Mouse (Mus musculus): ENCODE measurements around the gene Gm4969. TPM values are rescaled to one million over a fixed set of nuclear protein-coding genes. Genes with fewer than 3 reads are reported as not detected.

The Gm4969 gene
- polyA plus RNA-seq, 1 experiment from 2014 or later = 8.2 TPM

- Histone ChIP-seq H3K9me3 (replicated peaks) (no peaks in the 10 kb centered on the region), H3K27me3 (replicated peaks) (no peaks in the 10 kb centered on the region), H3K4me1 (peaks cover 19% of the 10 kb centered on the region), H3K36me3 (peaks cover 13% of the 10 kb centered on the region), H3K9ac (replicated peaks) (peak overlapping the region; percentile 52), H3K4me3 (replicated peaks) (peak overlapping the region; percentile 50), H3K27ac (replicated peaks) (peak overlapping the region; percentile 90), H3K4me2 (peak overlapping the region; percentile 66)
- WGBS = 0% methylated on average over 39 of the region's 39 CpGs
- ATAC-seq (ENCODE audit: low FRiP score) = peak; percentile 98
Observed at GRCm38 (mm10) chr7:19131324-19131848, 13.2 kb upstream of the Gm4969 start.

GRCm38 (mm10) chr7:19130657-19131056 lies 12.5 kb upstream of the Gm4969 start:
- peak overlapping the region; percentile 50 for H3K4me3 ChIP-seq (replicated peaks)
- ATAC-seq (ENCODE audit: low FRiP score) = no peak
- H3K36me3 ChIP-seq = peaks cover 6% of the 10 kb centered on the region
- H3K27ac ChIP-seq (replicated peaks) = peak overlapping the region; percentile 90
- peak overlapping the region; percentile 43 for H3K9ac ChIP-seq (replicated peaks)
- peak overlapping the region; percentile 66 for H3K4me2 ChIP-seq
- peaks cover 19% of the 10 kb centered on the region for H3K4me1 ChIP-seq
- no peaks in the 10 kb centered on the region for H3K27me3 ChIP-seq (replicated peaks)
- H3K9me3 ChIP-seq (replicated peaks) = no peaks in the 10 kb centered on the region
- WGBS = 24% methylated on average over 4 of the region's 4 CpGs

GRCm38 (mm10) chr7:19129396-19129795 lies 11.2 kb upstream of the Gm4969 start:
- WGBS = 95% methylated on average over 5 of the region's 5 CpGs
- peaks cover 19% of the 10 kb centered on the region for H3K4me1 ChIP-seq
- no peak overlapping the region for H3K4me3 ChIP-seq (replicated peaks)
- no peak overlapping the region for H3K9ac ChIP-seq (replicated peaks)
- no peaks in the 10 kb centered on the region for H3K9me3 ChIP-seq (replicated peaks)
- no peak overlapping the region for H3K27ac ChIP-seq (replicated peaks)
- no peak overlapping the region for H3K4me2 ChIP-seq
- no peaks in the 10 kb centered on the region for H3K27me3 ChIP-seq (replicated peaks)
- no peak for ATAC-seq (ENCODE audit: low FRiP score)
- H3K36me3 ChIP-seq = no peaks in the 10 kb centered on the region

- Histone ChIP-seq H3K4me2 (no peak overlapping the region), H3K27me3 (replicated peaks) (no peaks in the 10 kb centered on the region), H3K9me3 (replicated peaks) (no peaks in the 10 kb centered on the region), H3K4me1 (peaks cover 18% of the 10 kb centered on the region), H3K4me3 (replicated peaks) (no peak overlapping the region), H3K36me3 (no peaks in the 10 kb centered on the region), H3K27ac (replicated peaks) (no peak overlapping the region), H3K9ac (replicated peaks) (no peak overlapping the region)
- WGBS = 94% methylated on average over 5 of the region's 5 CpGs
- no peak for ATAC-seq (ENCODE audit: low FRiP score)
Observed at GRCm38 (mm10) chr7:19127744-19128143, 9.6 kb upstream of the Gm4969 start.

- H3K9ac ChIP-seq (replicated peaks) = no peak overlapping the region
- H3K36me3 ChIP-seq = no peaks in the 10 kb centered on the region
- no peak for ATAC-seq (ENCODE audit: low FRiP score)
- H3K27ac ChIP-seq (replicated peaks) = no peak overlapping the region
- H3K27me3 ChIP-seq (replicated peaks) = no peaks in the 10 kb centered on the region
- H3K9me3 ChIP-seq (replicated peaks) = no peaks in the 10 kb centered on the region
- H3K4me2 ChIP-seq = no peak overlapping the region
- 89% methylated on average over 6 of the region's 6 CpGs for WGBS
- peaks cover 19% of the 10 kb centered on the region for H3K4me1 ChIP-seq
- no peak overlapping the region for H3K4me3 ChIP-seq (replicated peaks)
Observed at GRCm38 (mm10) chr7:19124713-19125112, 6.5 kb upstream of the Gm4969 start.

- no peaks in the 10 kb centered on the region for H3K27me3 ChIP-seq (replicated peaks)
- no peak overlapping the region for H3K9ac ChIP-seq (replicated peaks)
- ATAC-seq (ENCODE audit: low FRiP score) = no peak
- 97% methylated on average over 4 of the region's 4 CpGs for WGBS
- H3K4me1 ChIP-seq = peaks cover 34% of the 10 kb centered on the region
- H3K36me3 ChIP-seq = no peaks in the 10 kb centered on the region
- no peak overlapping the region for H3K4me2 ChIP-seq
- no peak overlapping the region for H3K4me3 ChIP-seq (replicated peaks)
- H3K27ac ChIP-seq (replicated peaks) = no peak overlapping the region
- no peaks in the 10 kb centered on the region for H3K9me3 ChIP-seq (replicated peaks)
Observed at GRCm38 (mm10) chr7:19121686-19122085, 3.5 kb upstream of the Gm4969 start.

- 2% methylated on average over 34 of the region's 34 CpGs for WGBS
- Histone ChIP-seq H3K27me3 (replicated peaks) (no peaks in the 10 kb centered on the region), H3K27ac (replicated peaks) (peak within 1 kb of the TSS; percentile 71), H3K4me3 (replicated peaks) (peak within 1 kb of the TSS; percentile 59), H3K4me1 (peaks cover 34% of the 10 kb centered on the region), H3K36me3 (no peaks in the 10 kb centered on the region), H3K9ac (replicated peaks) (peak within 1 kb of the TSS; percentile 79), H3K4me2 (peak within 1 kb of the TSS; percentile 83), H3K9me3 (replicated peaks) (no peaks in the 10 kb centered on the region)
- peak; percentile 90 for ATAC-seq (ENCODE audit: low FRiP score)
Observed at GRCm38 (mm10) chr7:19119631-19120429, 1.7 kb upstream of the Gm4969 start, which contains the start of gene Fbxo46. Gene Fbxo46, plus strand, starts transcription at chr7:19119859.

- Histone ChIP-seq H3K9ac (replicated peaks) (no peak overlapping the region), H3K4me3 (replicated peaks) (peak overlapping the region; percentile 59; the same call in 1 of the 2 replicates), H3K4me1 (peaks cover 34% of the 10 kb centered on the region), H3K4me2 (peak overlapping the region; percentile 83), H3K9me3 (replicated peaks) (no peaks in the 10 kb centered on the region), H3K27ac (replicated peaks) (peak overlapping the region; percentile 35; the same call in 1 of the 2 replicates), H3K36me3 (no peaks in the 10 kb centered on the region), H3K27me3 (replicated peaks) (no peaks in the 10 kb centered on the region)
- ATAC-seq (ENCODE audit: low FRiP score) = peak; percentile 9
- WGBS = 93% methylated on average over 8 of the region's 8 CpGs
Observed at GRCm38 (mm10) chr7:19119083-19119482, 915 bp upstream of the Gm4969 start.

- Histone ChIP-seq H3K4me1 (no peaks in the 10 kb centered on the region), H3K27me3 (replicated peaks) (0 out of 2 replicates have a peak, but pooled peaks cover 5% of the 10 kb centered on the region), H3K4me3 (replicated peaks) (no peak overlapping the region), H3K27ac (replicated peaks) (no peak overlapping the region), H3K4me2 (no peak overlapping the region), H3K9me3 (replicated peaks) (no peaks in the 10 kb centered on the region), H3K36me3 (no peaks in the 10 kb centered on the region; the same call in 1 of the 2 replicates), H3K9ac (replicated peaks) (no peak overlapping the region)
- no peak for ATAC-seq (ENCODE audit: low FRiP score)
- WGBS = 97% methylated on average over 1 of the region's 1 CpGs
Observed at GRCm38 (mm10) chr7:19109565-19109964, 8.6 kb downstream of the Gm4969 start.

- no peak for ATAC-seq (ENCODE audit: low FRiP score)
- no peak overlapping the region for H3K4me3 ChIP-seq (replicated peaks)
- H3K4me1 ChIP-seq = no peaks in the 10 kb centered on the region
- H3K4me2 ChIP-seq = no peak overlapping the region
- WGBS = 71% methylated on average over 3 of the region's 3 CpGs
- no peaks in the 10 kb centered on the region for H3K9me3 ChIP-seq (replicated peaks)
- H3K9ac ChIP-seq (replicated peaks) = no peak overlapping the region
- H3K27ac ChIP-seq (replicated peaks) = no peak overlapping the region
- peaks cover 7% of the 10 kb centered on the region for H3K36me3 ChIP-seq
- H3K27me3 ChIP-seq (replicated peaks) = 0 out of 2 replicates have a peak, but pooled peaks cover under 1% of the 10 kb centered on the region
Observed at GRCm38 (mm10) chr7:19107436-19107835, 10.7 kb downstream of the Gm4969 start.

GRCm38 (mm10) chr7:19104486-19104885 lies 13.7 kb downstream of the Gm4969 start:
- no peak overlapping the region for H3K4me3 ChIP-seq (replicated peaks)
- no peaks in the 10 kb centered on the region for H3K4me1 ChIP-seq
- no peaks in the 10 kb centered on the region for H3K9me3 ChIP-seq (replicated peaks)
- H3K27ac ChIP-seq (replicated peaks) = no peak overlapping the region
- H3K27me3 ChIP-seq (replicated peaks) = no peaks in the 10 kb centered on the region
- H3K9ac ChIP-seq (replicated peaks) = no peak overlapping the region
- WGBS = 82% methylated on average over 2 of the region's 2 CpGs
- no peak overlapping the region for H3K4me2 ChIP-seq
- H3K36me3 ChIP-seq = peaks cover 9% of the 10 kb centered on the region
- ATAC-seq (ENCODE audit: low FRiP score) = no peak

GRCm38 (mm10) chr7:19103741-19104140 lies 14.4 kb downstream of the Gm4969 start:
- ATAC-seq (ENCODE audit: low FRiP score) = no peak
- Histone ChIP-seq H3K36me3 (peaks cover 9% of the 10 kb centered on the region), H3K4me3 (replicated peaks) (no peak overlapping the region), H3K27ac (replicated peaks) (no peak overlapping the region), H3K4me1 (no peaks in the 10 kb centered on the region), H3K27me3 (replicated peaks) (no peaks in the 10 kb centered on the region), H3K9ac (replicated peaks) (no peak overlapping the region), H3K9me3 (replicated peaks) (no peaks in the 10 kb centered on the region), H3K4me2 (no peak overlapping the region)

Measured in neural tube, embryonic 15.5 days (tissue).